Mouse (Mus musculus): Measurements from ENCODE around the gene Lhx4.

- no peak for TF ChIP-seq CTCF (conservative IDR thresholded peaks at IDR 0.05; ENCODE audit: low read length)
- TF ChIP-seq POU5F1 (IDR thresholded peaks at IDR 0.05; ENCODE audit: borderline replicate concordance, low read length), result no peak
- no peak for TF ChIP-seq NANOG (IDR thresholded peaks at IDR 0.05; ENCODE audit: borderline replicate concordance, low read length)
Observed at GRCm38 (mm10) chr1:155737017-155737808, 14.3 kb downstream of the Lhx4 start.
